Mouse (Mus musculus) heart, embryonic 10.5 days (tissue): ENCODE measurements around the gene Drc7. TPM values are rescaled to one million over a fixed set of nuclear protein-coding genes. Genes with fewer than 3 reads are reported as not detected.

ENCODE experiments used
- DNase-seq: peaks from one replicate; pipeline ENCODE4 v3.0.0-alpha.2; 2017; ENCODE audit warnings: low spot score
- H3K27ac ChIP-seq: fragments of 300-500 bp; sonication (generic); 2 replicates; pipeline ENCODE4 v1.5.1; 2016; ENCODE audit warnings: mild to moderate bottlenecking
- H3K27me3 ChIP-seq: fragments of 300-500 bp; sonication (generic); 2 replicates; pipeline ENCODE4 v1.6.1; 2016; ENCODE audit warnings: mild to moderate bottlenecking; ENCODE audit not compliant: poor library complexity, insufficient read depth, severe bottlenecking
- H3K36me3 ChIP-seq: fragments of 300-500 bp; sonication (generic); 2 replicates; pipeline ENCODE4 v1.6.1; 2016; ENCODE audit warnings: mild to moderate bottlenecking, moderate library complexity
- H3K4me1 ChIP-seq: fragments of 300-500 bp; sonication (generic); 2 replicates; pipeline ENCODE4 v1.6.1; 2016; ENCODE audit warnings: mild to moderate bottlenecking
- H3K4me3 ChIP-seq: fragments of 300-500 bp; sonication (generic); 2 replicates; pipeline ENCODE4 v1.5.1; 2016; ENCODE audit warnings: mild to moderate bottlenecking, moderate library complexity
- H3K9me3 ChIP-seq: fragments of 300-500 bp; sonication (generic); 2 replicates; pipeline ENCODE4 v1.6.1; 2016; ENCODE audit warnings: mild to moderate bottlenecking, moderate library complexity
- WGBS: fragments of 180-500 bp; shearing (Covaris S2); methylation state at CpG from one replicate; pipeline ENCODE4 v1.1.7; 2016; 5-methylcytosine and 5-hydroxymethylcytosine counted together
- polyA plus RNA-seq: library from polyadenylated mRNA; unstranded; fragments of >200 nt; fragmentation: Nextera tagmentation; extraction: Ambion mirVana; gene quantifications from 2 replicates; pipeline ENCODE4 v1.2.1, GENCODE M21; 2016

The Drc7 gene
- polyA plus RNA-seq, 1 experiment from 2014 or later = not detected

- no peaks in the 10 kb centered on the region for H3K36me3 ChIP-seq
- no peak for DNase-seq
- H3K27ac ChIP-seq = no peak overlapping the region
- no peaks in the 10 kb centered on the region for H3K4me1 ChIP-seq
- peaks cover 23% of the 10 kb centered on the region; the same call in 1 of the 2 replicates for H3K27me3 ChIP-seq
- H3K9me3 ChIP-seq = no peaks in the 10 kb centered on the region
- H3K4me3 ChIP-seq = no peak overlapping the region
- WGBS = 73% methylated on average over 3 of the region's 3 CpGs
Measured at GRCm38 (mm10) chr8:95075504-95075903, 20.6 kb downstream of the Drc7 start.

GRCm38 (mm10) chr8:95076151-95076550 lies 21.2 kb downstream of the Drc7 start:
- 74% methylated on average over 17 of the region's 17 CpGs for WGBS
- no peaks in the 10 kb centered on the region for H3K36me3 ChIP-seq
- no peak for DNase-seq
- H3K9me3 ChIP-seq = no peaks in the 10 kb centered on the region
- peaks cover 22% of the 10 kb centered on the region; the same call in 1 of the 2 replicates for H3K27me3 ChIP-seq
- no peak overlapping the region for H3K27ac ChIP-seq
- H3K4me3 ChIP-seq = no peak overlapping the region
- no peaks in the 10 kb centered on the region for H3K4me1 ChIP-seq

GRCm38 (mm10) chr8:95078055-95078454 lies 23.2 kb downstream of the Drc7 start:
- H3K27ac ChIP-seq = no peak overlapping the region
- DNase-seq = no peak
- 85% methylated on average over 3 of the region's 3 CpGs for WGBS
- peaks cover 13% of the 10 kb centered on the region for H3K4me1 ChIP-seq
- no peaks in the 10 kb centered on the region for H3K9me3 ChIP-seq
- H3K36me3 ChIP-seq = peaks cover 5% of the 10 kb centered on the region
- H3K27me3 ChIP-seq = peaks cover 22% of the 10 kb centered on the region; the same call in 1 of the 2 replicates
- no peak overlapping the region for H3K4me3 ChIP-seq

DNA sequence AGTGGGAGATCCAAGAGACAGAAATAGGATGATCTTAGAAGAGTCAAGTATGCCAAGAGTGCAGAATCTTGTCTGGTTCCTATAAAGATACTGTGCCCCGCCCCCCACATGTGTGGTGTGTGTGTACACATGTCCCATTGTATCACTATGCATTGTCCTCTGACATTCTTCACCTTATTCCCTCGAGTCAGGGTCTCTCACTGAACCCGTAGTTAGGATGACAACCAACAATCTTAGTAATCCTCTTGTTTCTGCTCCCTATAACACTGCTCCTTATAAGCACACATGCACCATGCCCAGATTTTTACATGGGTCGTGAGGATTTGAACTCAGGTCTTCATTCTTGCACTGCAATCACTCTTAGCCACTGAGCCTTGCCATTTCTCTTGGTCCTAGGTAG lies 24.4 kb downstream of the Drc7 start:
- H3K4me1 ChIP-seq = peaks cover 13% of the 10 kb centered on the region
- WGBS = 81% methylated on average over 4 of the region's 4 CpGs
- peaks cover 18% of the 10 kb centered on the region; the same call in 1 of the 2 replicates for H3K27me3 ChIP-seq
- H3K36me3 ChIP-seq = peaks cover 7% of the 10 kb centered on the region
- no peaks in the 10 kb centered on the region for H3K9me3 ChIP-seq
- H3K4me3 ChIP-seq = no peak overlapping the region
- no peak overlapping the region for H3K27ac ChIP-seq
- DNase-seq = no peak

DNA sequence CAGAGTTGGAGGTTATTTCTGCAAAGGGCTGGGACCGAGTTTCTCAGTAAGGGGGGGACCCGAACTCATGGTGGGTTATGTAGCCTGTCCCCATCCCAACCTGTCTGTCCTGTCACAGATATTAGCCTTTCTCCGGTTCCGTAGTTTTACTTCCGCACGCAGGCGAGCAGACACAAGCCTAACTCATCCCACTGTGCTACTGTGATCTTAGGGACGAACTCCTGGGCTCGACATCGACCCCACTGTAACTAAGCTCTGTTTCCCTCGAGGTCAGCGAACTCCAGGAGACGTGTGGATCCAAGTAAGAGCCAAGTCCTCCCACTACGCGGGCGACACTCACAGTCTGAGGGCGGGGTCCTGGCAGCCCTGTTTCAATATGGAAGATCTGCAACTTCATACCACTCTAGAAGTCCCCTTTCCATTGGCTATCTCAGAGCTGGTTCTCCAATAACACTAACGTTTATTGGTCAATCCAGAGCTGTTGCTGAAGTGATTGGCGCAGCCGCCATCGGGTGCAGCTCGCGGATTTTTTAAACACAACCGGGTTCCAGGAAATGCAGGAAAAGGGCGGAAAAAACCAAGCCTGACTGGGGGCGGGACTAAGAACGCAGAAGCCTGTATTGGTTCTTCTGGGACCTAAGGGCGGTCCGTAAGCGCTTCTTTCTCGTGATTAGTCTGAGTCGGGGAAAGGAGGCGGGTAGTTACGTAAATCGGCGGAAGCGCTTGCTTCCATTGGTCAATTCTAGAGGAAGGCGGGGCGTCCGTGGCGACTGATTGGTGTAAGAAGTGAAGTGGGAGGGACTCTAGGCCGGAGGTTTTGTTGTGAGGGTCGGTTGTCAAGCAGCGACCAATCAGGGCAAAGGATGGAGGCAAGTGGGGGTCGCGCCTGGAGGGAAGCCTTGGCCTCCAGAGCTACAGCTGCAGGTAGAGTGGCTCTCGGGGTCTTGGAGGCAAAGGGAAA lies 25.8 kb downstream of the Drc7 start, which contains the start of gene Katnb1:
Katnb1 (plus strand) TSS at position 806 of the 961 bp plus-strand sequence.
- Histone ChIP-seq H3K27ac (peak within 1 kb of the TSS; percentile 93), H3K9me3 (no peaks in the 10 kb centered on the region), H3K4me1 (peaks cover 22% of the 10 kb centered on the region), H3K27me3 (peaks cover 16% of the 10 kb centered on the region; the same call in 1 of the 2 replicates), H3K36me3 (peaks cover 20% of the 10 kb centered on the region), H3K4me3 (peak within 1 kb of the TSS; percentile 88)
- DNase-seq = peak; percentile 100
- WGBS = under 1% methylated on average over 47 of the region's 47 CpGs

GRCm38 (mm10) chr8:95081650-95082049 lies 26.7 kb downstream of the Drc7 start:
- Histone ChIP-seq H3K27me3 (0 out of 2 replicates have a peak, but pooled peaks cover 9% of the 10 kb centered on the region), H3K9me3 (no peaks in the 10 kb centered on the region), H3K27ac (peak overlapping the region; percentile 91), H3K4me3 (peak overlapping the region; percentile 88), H3K36me3 (peaks cover 24% of the 10 kb centered on the region), H3K4me1 (peaks cover 26% of the 10 kb centered on the region)
- no peak for DNase-seq
- WGBS = 8% methylated on average over 11 of the region's 11 CpGs

GRCm38 (mm10) chr8:95084261-95084660 lies 29.4 kb downstream of the Drc7 start:
- peaks cover 41% of the 10 kb centered on the region for H3K36me3 ChIP-seq
- WGBS = 94% methylated on average over 4 of the region's 4 CpGs
- H3K9me3 ChIP-seq = no peaks in the 10 kb centered on the region
- no peak overlapping the region for H3K4me3 ChIP-seq
- peak overlapping the region; percentile 50 for H3K27ac ChIP-seq
- H3K27me3 ChIP-seq = no peaks in the 10 kb centered on the region
- no peak for DNase-seq
- peaks cover 26% of the 10 kb centered on the region for H3K4me1 ChIP-seq

DNA sequence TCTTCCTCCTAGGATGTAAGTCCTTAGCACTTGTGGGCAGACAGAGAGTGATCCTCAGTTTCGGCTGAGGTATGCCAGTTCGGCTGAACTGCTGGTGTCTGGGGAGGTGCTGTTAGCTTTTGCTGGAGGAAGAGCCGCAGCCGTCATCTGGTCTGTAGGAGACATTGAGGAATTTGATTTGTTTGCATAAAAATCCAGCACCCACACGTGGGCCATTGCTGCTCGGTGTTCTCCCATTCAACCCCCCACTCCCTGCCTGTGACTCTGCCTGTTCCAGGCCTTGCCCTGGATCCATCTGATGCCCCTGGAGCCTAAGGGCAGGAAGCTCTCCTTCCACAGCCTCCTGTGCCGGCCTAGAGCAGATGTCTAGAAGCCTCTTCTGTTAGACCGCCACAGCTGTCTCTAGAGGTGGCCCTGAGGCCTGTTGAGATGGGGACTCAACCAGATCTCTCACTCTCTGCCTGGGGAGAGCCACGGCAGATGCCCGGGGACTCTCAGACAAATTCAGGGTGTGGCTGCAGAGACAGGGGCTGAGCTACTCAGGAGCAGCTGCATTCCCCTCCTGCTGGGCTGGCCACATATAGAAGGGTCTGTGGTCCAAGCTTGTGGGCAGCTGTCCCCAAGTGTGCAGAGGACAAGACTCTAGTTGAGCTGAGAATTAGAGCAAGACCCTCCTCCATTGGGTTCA lies 30.0 kb downstream of the Drc7 start:
- 84% methylated on average over 10 of the region's 10 CpGs for WGBS
- no peaks in the 10 kb centered on the region for H3K9me3 ChIP-seq
- DNase-seq = no peak
- no peaks in the 10 kb centered on the region for H3K27me3 ChIP-seq
- H3K27ac ChIP-seq = peak overlapping the region; percentile 50
- H3K36me3 ChIP-seq = peaks cover 48% of the 10 kb centered on the region
- peaks cover 26% of the 10 kb centered on the region for H3K4me1 ChIP-seq
- peak overlapping the region; percentile 31; the same call in 1 of the 2 replicates for H3K4me3 ChIP-seq

GRCm38 (mm10) chr8:95085432-95086141 lies 30.7 kb downstream of the Drc7 start:
- Histone ChIP-seq H3K36me3 (peaks cover 55% of the 10 kb centered on the region), H3K4me1 (peaks cover 26% of the 10 kb centered on the region), H3K27ac (peak overlapping the region; percentile 50), H3K9me3 (no peaks in the 10 kb centered on the region), H3K27me3 (no peaks in the 10 kb centered on the region), H3K4me3 (no peak overlapping the region)
- WGBS = 70% methylated on average over 7 of the region's 7 CpGs
- DNase-seq = peak; percentile 92

GRCm38 (mm10) chr8:95093574-95093973 lies 38.7 kb downstream of the Drc7 start:
- Histone ChIP-seq H3K27ac (no peak overlapping the region), H3K27me3 (no peaks in the 10 kb centered on the region), H3K4me3 (no peak overlapping the region), H3K4me1 (no peaks in the 10 kb centered on the region), H3K9me3 (no peaks in the 10 kb centered on the region), H3K36me3 (peaks cover 90% of the 10 kb centered on the region)
- no peak for DNase-seq
- 84% methylated on average over 4 of the region's 4 CpGs for WGBS

DNA sequence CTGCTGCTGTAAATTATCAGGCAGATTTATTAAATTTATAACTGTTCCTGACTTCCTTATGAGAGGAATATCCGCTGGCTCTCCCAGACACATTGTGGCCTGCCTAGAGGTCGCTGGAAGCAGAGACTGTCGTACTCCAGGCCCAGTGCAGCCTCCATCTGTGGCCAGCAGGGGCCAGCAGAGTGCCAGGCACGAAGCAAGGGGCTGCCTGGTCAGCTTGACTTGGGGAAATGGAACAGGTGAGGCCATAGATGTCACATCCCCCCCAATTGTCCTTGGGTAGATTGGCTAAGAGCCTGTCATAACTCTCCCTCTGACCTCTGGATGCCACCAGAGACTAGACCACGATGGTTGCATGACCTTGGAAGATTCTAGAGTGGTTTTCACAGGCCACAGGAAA lies 44.1 kb downstream of the Drc7 start:
- Histone ChIP-seq H3K27me3 (no peaks in the 10 kb centered on the region), H3K4me1 (no peaks in the 10 kb centered on the region; the same call in 1 of the 2 replicates), H3K9me3 (no peaks in the 10 kb centered on the region), H3K36me3 (peaks cover 79% of the 10 kb centered on the region), H3K27ac (no peak overlapping the region), H3K4me3 (no peak overlapping the region)
- 30% methylated on average over 5 of the region's 5 CpGs for WGBS
- no peak for DNase-seq

DNA sequence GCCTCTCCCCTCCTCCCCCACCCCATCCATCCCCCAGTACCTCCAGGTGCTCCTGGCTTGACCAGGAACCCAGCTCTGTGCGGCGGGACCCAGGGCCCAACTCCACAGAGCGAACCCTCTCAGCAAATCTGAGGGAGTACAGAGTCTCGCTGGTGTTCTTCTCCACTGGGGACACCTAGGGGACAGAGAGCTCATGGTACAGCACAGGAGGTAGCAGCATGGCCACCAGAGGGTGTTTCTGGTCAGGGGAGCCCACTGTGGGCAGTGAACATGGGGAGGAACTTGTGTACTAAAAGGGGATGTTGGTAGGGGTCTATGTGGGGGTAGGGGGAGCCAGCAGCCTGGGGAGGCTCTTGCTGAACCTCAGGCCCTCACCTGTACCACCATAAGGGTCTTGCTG lies 47.1 kb downstream of the Drc7 start:
- Histone ChIP-seq H3K4me1 (peaks cover 2% of the 10 kb centered on the region; the same call in 1 of the 2 replicates), H3K9me3 (no peaks in the 10 kb centered on the region), H3K4me3 (no peak overlapping the region), H3K36me3 (peaks cover 68% of the 10 kb centered on the region), H3K27me3 (no peaks in the 10 kb centered on the region), H3K27ac (no peak overlapping the region)
- 73% methylated on average over 4 of the region's 4 CpGs for whole genome bisulfite sequencing
- no peak for DNase-seq
